Mouse (Mus musculus): ENCODE data around the gene Zbtb46. TPM values are rescaled to one million over a fixed set of nuclear protein-coding genes. Genes with fewer than 3 reads are reported as not detected.

Gene Zbtb46
- polyA plus RNA-seq, 1 experiment from 2014 or later, result 28.0 TPM

DNA sequence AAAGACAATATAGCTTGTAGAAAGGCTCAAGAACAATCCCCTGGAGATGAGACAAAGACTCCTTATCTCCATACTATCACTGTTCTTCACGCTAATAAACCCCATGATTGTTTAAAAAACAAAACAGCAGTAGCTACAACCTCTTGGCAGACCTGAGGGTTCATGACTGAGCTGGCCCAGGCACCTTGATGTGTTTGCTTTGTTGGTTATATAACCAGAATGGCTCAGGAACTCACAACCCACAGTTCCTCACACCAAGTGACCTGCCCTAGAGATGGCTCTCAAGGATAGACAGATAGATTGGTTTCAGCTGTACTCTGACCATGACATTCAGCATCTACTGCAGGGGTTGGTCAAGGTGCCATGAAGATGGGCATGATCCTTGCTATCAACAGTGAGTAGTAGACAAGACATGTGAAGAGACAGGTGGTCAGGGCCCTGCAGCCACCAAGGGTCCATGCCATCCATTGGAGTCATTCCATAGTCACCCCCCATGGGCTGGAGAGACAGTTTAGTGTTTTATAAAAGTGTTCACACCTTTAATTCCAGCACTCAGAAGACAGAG lies 2.4 kb upstream of the Zbtb46 start:
- no peak for ATAC-seq (replicated peaks; ENCODE audit: low FRiP score)
- WGBS, result 91% methylated on average over 1 of the region's 1 CpGs
- Histone ChIP-seq H3K9me3 (replicated peaks) (no peaks in the 10 kb centered on the region), H3K4me3 (replicated peaks) (no peak overlapping the region), H3K9ac (no peak overlapping the region), H3K36me3 (no peaks in the 10 kb centered on the region), H3K27me3 (0 out of 2 replicates have a peak, but pooled peaks cover 2% of the 10 kb centered on the region), H3K4me1 (peaks cover 55% of the 10 kb centered on the region), H3K4me2 (0 out of 2 replicates have a peak overlapping the region, but pooled peaks have one; percentile 99), H3K27ac (peak overlapping the region; percentile 97)

DNA sequence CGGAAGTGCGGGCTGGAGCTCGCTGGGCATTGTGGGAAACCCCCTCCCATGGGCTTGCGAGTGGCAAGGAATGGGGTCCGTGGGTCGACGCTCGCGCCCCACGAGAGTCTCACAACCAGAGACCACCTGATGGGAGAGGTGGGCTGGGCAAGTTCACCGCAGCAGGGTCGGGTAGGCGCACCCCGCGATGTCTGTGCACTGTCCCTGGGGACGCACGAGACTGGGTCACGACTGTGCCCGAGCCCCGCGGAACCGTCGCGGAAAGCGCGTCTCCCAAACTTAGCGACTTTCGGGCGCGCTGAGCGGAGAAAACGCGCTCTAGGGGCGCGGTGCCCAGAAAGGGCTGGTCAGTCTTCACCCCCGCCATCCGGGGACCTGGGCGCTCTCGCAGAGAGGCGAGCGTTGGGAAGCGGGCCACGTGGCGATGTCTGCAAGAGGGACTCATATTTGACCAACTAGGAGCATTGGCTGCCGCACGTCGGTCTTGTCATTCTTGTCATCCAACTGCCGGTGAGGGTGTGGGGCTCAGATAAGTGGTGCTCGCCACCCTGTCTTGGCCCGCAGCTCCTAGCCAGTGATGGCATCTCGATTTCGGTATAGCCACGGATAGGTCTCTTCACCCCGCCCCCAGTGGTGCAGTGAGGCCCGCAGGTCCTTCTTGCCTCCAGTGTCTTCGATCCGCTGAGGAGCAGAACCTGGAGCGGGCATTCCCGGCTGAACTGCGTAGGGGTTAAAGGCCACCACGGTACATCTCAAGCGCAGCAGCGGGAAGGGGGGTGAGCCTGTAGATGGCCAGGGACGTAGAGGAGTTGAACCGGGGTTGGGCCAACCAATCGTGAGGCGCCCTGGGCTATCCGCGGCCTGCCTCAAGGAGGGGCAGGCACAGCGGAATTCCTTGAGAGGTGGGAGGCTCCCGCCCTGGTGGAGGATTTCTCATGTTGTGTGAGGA lies 721 bp upstream of the Zbtb46 start:
- H3K9ac ChIP-seq, result peak overlapping the region; percentile 93
- peak; percentile 81 for ATAC-seq (replicated peaks; ENCODE audit: low FRiP score)
- under 1% methylated on average over 70 of the region's 71 CpGs for WGBS
- 0 out of 2 replicates have a peak, but pooled peaks cover 2% of the 10 kb centered on the region for H3K27me3 ChIP-seq
- H3K27ac ChIP-seq, result peak overlapping the region; percentile 97
- peak overlapping the region; percentile 99 for H3K4me2 ChIP-seq
- peak overlapping the region; percentile 96 for H3K4me3 ChIP-seq (replicated peaks)
- H3K9me3 ChIP-seq (replicated peaks), result no peaks in the 10 kb centered on the region
- H3K36me3 ChIP-seq, result no peaks in the 10 kb centered on the region
- peaks cover 64% of the 10 kb centered on the region for H3K4me1 ChIP-seq

- Histone ChIP-seq H3K27me3 (no peaks in the 10 kb centered on the region), H3K27ac (peak overlapping the region; percentile 83), H3K4me2 (peak overlapping the region; percentile 99), H3K9ac (peak overlapping the region; percentile 93), H3K4me1 (peaks cover 63% of the 10 kb centered on the region), H3K9me3 (replicated peaks) (no peaks in the 10 kb centered on the region), H3K36me3 (no peaks in the 10 kb centered on the region), H3K4me3 (replicated peaks) (peak overlapping the region; percentile 96)
- no peak for ATAC-seq (replicated peaks; ENCODE audit: low FRiP score)
- under 1% methylated on average over 68 of the region's 72 CpGs for WGBS
Observed at GRCm38 (mm10) chr2:181458411-181459152, 644 bp downstream of the Zbtb46 start.

GRCm38 (mm10) chr2:181457831-181458230 lies 1.4 kb downstream of the Zbtb46 start:
- Histone ChIP-seq H3K27ac (0 out of 2 replicates have a peak overlapping the region, but pooled peaks have one; percentile 27), H3K9me3 (replicated peaks) (no peaks in the 10 kb centered on the region), H3K4me2 (peak overlapping the region; percentile 99), H3K9ac (peak overlapping the region; percentile 93; the same call in 1 of the 2 replicates), H3K36me3 (no peaks in the 10 kb centered on the region), H3K4me3 (replicated peaks) (peak overlapping the region; percentile 96), H3K4me1 (peaks cover 56% of the 10 kb centered on the region), H3K27me3 (no peaks in the 10 kb centered on the region)
- 1% methylated on average over 15 of the region's 15 CpGs for WGBS
- no peak for ATAC-seq (replicated peaks; ENCODE audit: low FRiP score)

GRCm38 (mm10) chr2:181455899-181456298 lies 3.3 kb downstream of the Zbtb46 start:
- H3K36me3 ChIP-seq, result no peaks in the 10 kb centered on the region
- H3K9ac ChIP-seq, result no peak overlapping the region; the same call in 1 of the 2 replicates
- H3K4me2 ChIP-seq, result no peak overlapping the region
- no peaks in the 10 kb centered on the region for H3K9me3 ChIP-seq (replicated peaks)
- no peak overlapping the region for H3K4me3 ChIP-seq (replicated peaks)
- no peaks in the 10 kb centered on the region for H3K27me3 ChIP-seq
- 75% methylated on average over 2 of the region's 2 CpGs for WGBS
- H3K4me1 ChIP-seq, result peaks cover 41% of the 10 kb centered on the region
- no peak for ATAC-seq (replicated peaks; ENCODE audit: low FRiP score)
- H3K27ac ChIP-seq, result no peak overlapping the region

GRCm38 (mm10) chr2:181453274-181453673 lies 6.0 kb downstream of the Zbtb46 start:
- H3K4me3 ChIP-seq (replicated peaks), result no peak overlapping the region
- H3K9ac ChIP-seq, result no peak overlapping the region
- H3K4me2 ChIP-seq, result no peak overlapping the region
- 65% methylated on average over 1 of the region's 1 CpGs for WGBS
- H3K27ac ChIP-seq, result no peak overlapping the region
- peaks cover 29% of the 10 kb centered on the region for H3K4me1 ChIP-seq
- no peaks in the 10 kb centered on the region for H3K9me3 ChIP-seq (replicated peaks)
- no peaks in the 10 kb centered on the region for H3K36me3 ChIP-seq
- no peak for ATAC-seq (replicated peaks; ENCODE audit: low FRiP score)
- no peaks in the 10 kb centered on the region for H3K27me3 ChIP-seq

DNA sequence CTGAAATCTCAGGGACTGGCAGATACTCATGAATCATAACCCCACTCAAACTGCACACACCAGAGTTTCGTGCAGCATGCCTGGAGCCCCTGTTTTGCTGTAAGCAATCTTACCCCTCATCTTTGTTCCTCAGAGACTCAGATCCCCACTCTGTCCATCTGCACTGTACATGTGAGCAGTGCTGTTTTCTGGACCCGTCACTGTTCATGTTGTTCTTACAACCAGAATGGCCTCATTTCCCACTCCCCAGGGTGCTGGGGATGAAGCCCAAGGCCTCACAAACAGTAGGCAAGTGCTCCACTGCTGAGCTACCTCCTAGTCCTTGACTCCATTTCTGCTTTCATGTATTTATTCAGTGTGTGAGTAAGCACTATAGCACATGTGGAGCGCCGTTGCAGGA lies 7.0 kb downstream of the Zbtb46 start:
- 77% methylated on average over 4 of the region's 4 CpGs for WGBS
- H3K27me3 ChIP-seq, result no peaks in the 10 kb centered on the region
- no peaks in the 10 kb centered on the region for H3K9me3 ChIP-seq (replicated peaks)
- no peak for ATAC-seq (replicated peaks; ENCODE audit: low FRiP score)
- peaks cover 20% of the 10 kb centered on the region for H3K4me1 ChIP-seq
- no peaks in the 10 kb centered on the region for H3K36me3 ChIP-seq
- H3K4me3 ChIP-seq (replicated peaks), result no peak overlapping the region
- H3K9ac ChIP-seq, result no peak overlapping the region
- no peak overlapping the region for H3K4me2 ChIP-seq
- H3K27ac ChIP-seq, result no peak overlapping the region

DNA sequence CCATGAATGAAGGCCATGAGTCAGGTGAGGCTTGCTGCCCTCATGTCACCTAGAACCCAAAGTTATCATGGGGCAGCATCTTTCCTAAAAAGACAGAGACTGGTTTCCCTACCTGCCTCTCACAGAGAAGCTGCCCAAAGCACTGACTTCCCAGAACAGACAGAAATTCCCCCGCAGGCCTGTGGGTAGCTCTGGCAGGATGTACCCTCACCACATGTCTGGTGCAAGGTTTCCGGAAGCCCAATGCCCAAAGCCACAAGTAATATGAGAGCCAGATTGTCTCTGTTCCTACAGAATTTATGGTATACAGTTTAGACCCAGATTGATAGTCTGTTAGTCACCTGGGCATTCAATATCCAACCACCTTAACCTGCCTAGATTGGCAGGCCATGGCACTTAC lies 16.2 kb downstream of the Zbtb46 start:
- Histone ChIP-seq H3K27ac (no peak overlapping the region), H3K4me2 (no peak overlapping the region), H3K9ac (no peak overlapping the region), H3K36me3 (no peaks in the 10 kb centered on the region), H3K4me3 (replicated peaks) (no peak overlapping the region), H3K4me1 (0 out of 2 replicates have a peak, but pooled peaks cover 3% of the 10 kb centered on the region), H3K9me3 (replicated peaks) (no peaks in the 10 kb centered on the region), H3K27me3 (no peaks in the 10 kb centered on the region)
- ATAC-seq (replicated peaks; ENCODE audit: low FRiP score), result no peak
- WGBS, result 89% methylated on average over 2 of the region's 2 CpGs

GRCm38 (mm10) chr2:181438176-181438575 lies 21.1 kb downstream of the Zbtb46 start:
- no peak for ATAC-seq (replicated peaks; ENCODE audit: low FRiP score)
- H3K36me3 ChIP-seq, result no peaks in the 10 kb centered on the region
- H3K4me2 ChIP-seq, result no peak overlapping the region
- no peaks in the 10 kb centered on the region for H3K27me3 ChIP-seq
- no peak overlapping the region for H3K9ac ChIP-seq
- 87% methylated on average over 4 of the region's 4 CpGs for WGBS
- H3K27ac ChIP-seq, result no peak overlapping the region
- no peak overlapping the region for H3K4me3 ChIP-seq (replicated peaks)
- H3K9me3 ChIP-seq (replicated peaks), result no peaks in the 10 kb centered on the region
- 0 out of 2 replicates have a peak, but pooled peaks cover 3% of the 10 kb centered on the region for H3K4me1 ChIP-seq

DNA sequence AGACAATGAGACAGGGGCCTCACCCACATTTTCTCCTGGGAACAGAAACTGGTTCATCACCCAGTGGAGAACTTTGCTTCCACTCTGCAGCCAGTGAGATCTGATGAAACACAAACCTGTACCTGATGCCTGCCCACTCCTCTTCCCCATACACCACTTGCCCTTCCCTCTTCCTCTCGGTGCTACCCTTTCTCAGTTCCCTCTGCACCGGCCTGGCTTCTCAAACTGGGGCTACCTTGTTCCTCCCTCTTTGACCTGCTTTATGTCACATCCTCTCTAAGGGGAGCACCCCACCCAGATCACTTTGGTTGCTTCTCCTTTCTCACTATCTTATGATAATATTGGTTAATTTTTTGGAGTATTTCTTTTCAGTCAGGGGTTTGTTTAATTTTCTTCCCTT lies 23.0 kb downstream of the Zbtb46 start:
- Histone ChIP-seq H3K9me3 (replicated peaks) (no peaks in the 10 kb centered on the region), H3K4me3 (replicated peaks) (no peak overlapping the region)

GRCm38 (mm10) chr2:181423834-181424233 lies 35.4 kb downstream of the Zbtb46 start:
- H3K9ac ChIP-seq, result no peak overlapping the region
- H3K36me3 ChIP-seq, result peaks cover 30% of the 10 kb centered on the region
- H3K27ac ChIP-seq, result no peak overlapping the region
- no peaks in the 10 kb centered on the region for H3K9me3 ChIP-seq (replicated peaks)
- H3K4me2 ChIP-seq, result no peak overlapping the region
- H3K4me1 ChIP-seq, result peaks cover 4% of the 10 kb centered on the region; the same call in 1 of the 2 replicates
- ATAC-seq (replicated peaks; ENCODE audit: low FRiP score), result no peak
- no peak overlapping the region for H3K4me3 ChIP-seq (replicated peaks)
- 88% methylated on average over 9 of the region's 9 CpGs for WGBS
- no peaks in the 10 kb centered on the region for H3K27me3 ChIP-seq

More for the DNA sequence above, 23.0 kb downstream of the Zbtb46 start:
- no peak overlapping the region for H3K27ac ChIP-seq
- no peak overlapping the region for H3K4me2 ChIP-seq
- H3K27me3 ChIP-seq, result no peaks in the 10 kb centered on the region
- WGBS, result 80% methylated on average over 2 of the region's 2 CpGs
- no peak overlapping the region for H3K9ac ChIP-seq
- ATAC-seq (replicated peaks; ENCODE audit: low FRiP score), result no peak
- H3K36me3 ChIP-seq, result no peaks in the 10 kb centered on the region
- no peaks in the 10 kb centered on the region for H3K4me1 ChIP-seq

All from kidney, embryonic 15.5 days (tissue).